Mouse (Mus musculus): ENCODE data around the gene Gpbar1.
"Not testable (repeated sequence)": the region's sequence is repeated elsewhere in the genome, so short reads cannot be mapped to it uniquely, and the experiment has no call there.

Gene Gpbar1

GRCm38 (mm10) chr1:74326916-74327315 is 48.6 kb downstream of the Gpbar1 start:
- not testable (repeated sequence) for DNase-seq (ENCODE audit: low spot score in 2 of 2)

Measured in natural killer cell, adult 2 months (primary cell).